Mouse (Mus musculus): Measurements from ENCODE around the gene Pop4. TPM values are rescaled to one million over a fixed set of nuclear protein-coding genes. Genes with fewer than 3 reads are reported as not detected.

The Pop4 gene
- polyA plus RNA-seq, 1 experiment from 2014 or later: 64.0 TPM

DNA sequence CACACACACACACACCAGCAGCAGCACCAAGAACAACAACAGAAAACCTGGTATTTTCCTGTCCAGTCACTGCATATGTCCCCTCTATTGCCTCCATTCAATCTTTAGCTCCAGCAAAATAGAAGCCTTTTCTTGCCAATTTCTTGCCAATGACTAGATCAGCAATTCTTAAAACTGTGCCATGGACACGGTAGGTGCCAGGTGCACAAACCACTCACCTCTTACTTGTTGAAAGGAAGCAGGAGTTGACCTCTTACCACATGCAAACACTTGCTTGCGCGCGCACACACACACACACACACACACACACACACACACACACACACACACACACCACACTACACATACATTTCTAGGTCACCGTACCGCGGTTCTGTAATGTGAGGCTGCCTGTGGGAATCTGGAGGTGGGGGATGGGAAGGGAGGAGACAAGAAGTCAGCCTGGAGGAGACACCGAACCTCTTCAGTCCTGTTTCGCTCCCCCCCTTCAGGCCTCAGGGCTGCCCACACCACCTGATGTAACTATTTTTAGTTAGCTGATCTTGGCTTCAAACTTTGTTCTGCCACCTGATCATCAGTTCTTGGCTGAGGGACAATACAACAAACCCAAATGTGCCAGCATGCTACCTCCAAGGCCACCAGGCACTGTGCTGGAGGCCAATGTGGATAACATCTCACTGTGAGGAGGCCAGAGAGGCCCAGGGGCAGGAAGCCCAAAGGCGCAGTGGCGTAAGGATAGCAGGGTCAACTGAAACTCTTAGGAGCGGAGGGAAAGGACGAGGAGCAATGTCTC lies 46.5 kb downstream of the Pop4 start:
- Histone ChIP-seq H3K27ac (ENCODE audit: low read length) (no peak overlapping the region), H3K36me3 (ENCODE audit: insufficient read depth, low read length) (peaks cover 4% of the 10 kb centered on the region), H3K4me1 (ENCODE audit: insufficient read depth, low read length) (peaks cover 8% of the 10 kb centered on the region), H3K4me2 (replicated peaks; ENCODE audit: low read depth, low read length) (no peak overlapping the region), H3K9ac (replicated peaks; ENCODE audit: low read length) (no peak overlapping the region), H3K27me3 (ENCODE audit: insufficient read depth, low read length) (no peaks in the 10 kb centered on the region), H3K4me3 (ENCODE audit: low read length) (no peak overlapping the region), H3K9me3 (ENCODE audit: low read length) (no peaks in the 10 kb centered on the region)
- no peak for ATAC-seq (ENCODE audit: low FRiP score, low TSS enrichment)
- WGBS: 84% methylated on average over 13 of the region's 13 CpGs

DNA sequence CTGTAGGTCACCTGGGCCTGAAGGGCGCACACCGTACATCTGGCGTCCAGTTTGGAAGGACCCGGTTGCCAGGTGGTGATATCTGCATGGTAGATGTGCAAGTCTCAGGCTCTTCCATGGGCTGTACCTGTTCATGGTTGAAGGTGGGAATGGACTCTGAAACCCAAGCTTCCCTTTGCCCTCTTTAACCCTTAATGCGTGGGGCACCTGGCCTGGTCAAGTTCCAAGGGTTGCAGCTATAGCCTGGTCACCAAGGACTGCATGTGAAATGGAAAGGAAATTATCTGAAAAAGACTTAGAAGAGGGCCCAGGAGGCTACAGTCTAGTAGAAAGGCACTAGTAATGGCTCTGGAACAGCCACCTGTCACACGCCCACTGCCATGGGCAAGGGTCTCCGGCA lies 50.4 kb downstream of the Pop4 start:
- Histone ChIP-seq H3K9me3 (ENCODE audit: low read length) (no peaks in the 10 kb centered on the region), H3K27me3 (ENCODE audit: insufficient read depth, low read length) (no peaks in the 10 kb centered on the region), H3K9ac (replicated peaks; ENCODE audit: low read length) (no peak overlapping the region), H3K27ac (ENCODE audit: low read length) (no peak overlapping the region), H3K4me1 (ENCODE audit: insufficient read depth, low read length) (peaks cover 8% of the 10 kb centered on the region; the same call in 1 of the 2 replicates), H3K36me3 (ENCODE audit: insufficient read depth, low read length) (peaks cover 8% of the 10 kb centered on the region), H3K4me3 (ENCODE audit: low read length) (no peak overlapping the region), H3K4me2 (replicated peaks; ENCODE audit: low read depth, low read length) (no peak overlapping the region)
- ATAC-seq (ENCODE audit: low FRiP score, low TSS enrichment): no peak
- 95% methylated on average over 7 of the region's 7 CpGs for WGBS

DNA sequence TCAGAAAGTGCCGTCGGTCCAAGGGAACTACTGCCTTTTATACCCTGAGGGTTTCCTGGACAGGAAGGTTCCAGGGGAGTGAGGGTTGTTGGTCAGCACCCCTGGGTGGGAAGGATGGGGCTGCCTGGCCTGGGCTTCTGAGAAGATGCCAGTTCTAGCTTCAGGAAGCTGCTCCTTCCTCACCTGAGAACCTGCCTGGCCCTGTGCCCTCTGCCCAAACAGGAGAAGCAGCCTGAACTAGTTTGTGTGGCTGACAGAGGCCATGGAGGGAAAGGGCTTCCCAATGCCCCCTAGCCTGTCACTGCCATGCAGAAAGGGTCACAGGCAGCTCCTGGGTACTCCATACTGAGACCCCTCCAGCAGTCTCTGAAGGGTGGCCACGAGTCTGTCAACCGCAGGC lies 51.7 kb downstream of the Pop4 start:
- Histone ChIP-seq H3K4me1 (ENCODE audit: insufficient read depth, low read length) (0 out of 2 replicates have a peak, but pooled peaks cover 5% of the 10 kb centered on the region), H3K27me3 (ENCODE audit: insufficient read depth, low read length) (no peaks in the 10 kb centered on the region), H3K36me3 (ENCODE audit: insufficient read depth, low read length) (peaks cover 8% of the 10 kb centered on the region), H3K9ac (replicated peaks; ENCODE audit: low read length) (no peak overlapping the region), H3K4me3 (ENCODE audit: low read length) (no peak overlapping the region), H3K27ac (ENCODE audit: low read length) (no peak overlapping the region), H3K9me3 (ENCODE audit: low read length) (no peaks in the 10 kb centered on the region), H3K4me2 (replicated peaks; ENCODE audit: low read depth, low read length) (no peak overlapping the region)
- ATAC-seq (ENCODE audit: low FRiP score, low TSS enrichment): no peak
- WGBS: 92% methylated on average over 4 of the region's 4 CpGs

- H3K27me3 ChIP-seq (ENCODE audit: insufficient read depth, low read length): no peaks in the 10 kb centered on the region
- WGBS: 80% methylated on average over 8 of the region's 8 CpGs
- no peak overlapping the region for H3K27ac ChIP-seq (ENCODE audit: low read length)
- H3K9me3 ChIP-seq (ENCODE audit: low read length): no peaks in the 10 kb centered on the region
- 0 out of 2 replicates have a peak, but pooled peaks cover 5% of the 10 kb centered on the region for H3K4me1 ChIP-seq (ENCODE audit: insufficient read depth, low read length)
- no peak overlapping the region for H3K4me2 ChIP-seq (replicated peaks; ENCODE audit: low read depth, low read length)
- peaks cover 8% of the 10 kb centered on the region for H3K36me3 ChIP-seq (ENCODE audit: insufficient read depth, low read length)
- H3K9ac ChIP-seq (replicated peaks; ENCODE audit: low read length): no peak overlapping the region
- ATAC-seq (ENCODE audit: low FRiP score, low TSS enrichment): no peak
- H3K4me3 ChIP-seq (ENCODE audit: low read length): no peak overlapping the region
Observed at GRCm38 (mm10) chr7:38218631-38219367, 52.4 kb downstream of the Pop4 start.

DNA sequence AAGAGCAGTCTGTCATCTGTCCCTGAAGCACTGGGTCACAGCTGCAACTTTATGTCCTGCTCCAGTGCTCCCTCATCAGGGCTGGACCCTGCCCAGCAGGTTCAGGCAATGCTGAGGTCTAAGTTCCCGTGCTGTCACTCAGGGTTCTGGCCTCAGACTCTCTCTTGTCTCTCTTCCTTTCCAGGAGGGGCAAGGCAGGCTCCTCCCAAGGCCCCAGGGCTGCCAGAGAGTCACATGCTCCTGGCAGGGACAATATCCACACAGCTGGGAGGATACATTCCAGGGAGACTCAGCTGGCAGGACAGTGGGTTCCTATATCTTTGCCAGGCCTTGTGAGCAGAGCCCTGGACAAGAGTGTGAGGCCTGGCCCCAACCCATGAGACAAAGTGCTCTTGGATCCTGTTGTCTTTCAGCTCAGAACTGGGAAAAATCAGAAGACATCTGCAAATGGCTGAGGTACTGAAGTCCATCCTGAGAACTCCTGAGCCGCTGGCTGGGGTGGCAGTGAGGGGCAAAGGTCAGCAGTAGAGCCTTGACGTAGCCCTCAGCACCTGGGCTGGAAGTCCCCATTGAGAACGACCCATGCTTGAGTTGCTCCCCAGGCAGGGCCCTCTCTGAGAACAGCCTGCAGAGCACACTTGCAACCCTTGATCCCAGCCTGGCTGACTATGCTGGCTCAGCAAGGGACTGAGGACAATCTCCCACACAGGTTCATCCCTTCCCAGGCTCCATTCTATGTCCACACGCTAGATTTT lies 53.6 kb downstream of the Pop4 start:
- Histone ChIP-seq H3K4me1 (ENCODE audit: insufficient read depth, low read length) (0 out of 2 replicates have a peak, but pooled peaks cover 5% of the 10 kb centered on the region), H3K4me3 (ENCODE audit: low read length) (no peak overlapping the region), H3K27me3 (ENCODE audit: insufficient read depth, low read length) (no peaks in the 10 kb centered on the region), H3K27ac (ENCODE audit: low read length) (peak overlapping the region; percentile 61), H3K9ac (replicated peaks; ENCODE audit: low read length) (no peak overlapping the region), H3K9me3 (ENCODE audit: low read length) (no peaks in the 10 kb centered on the region), H3K4me2 (replicated peaks; ENCODE audit: low read depth, low read length) (no peak overlapping the region), H3K36me3 (ENCODE audit: insufficient read depth, low read length) (peaks cover 8% of the 10 kb centered on the region)
- ATAC-seq (ENCODE audit: low FRiP score, low TSS enrichment): peak; percentile 88
- WGBS: 47% methylated on average over 5 of the region's 5 CpGs

DNA sequence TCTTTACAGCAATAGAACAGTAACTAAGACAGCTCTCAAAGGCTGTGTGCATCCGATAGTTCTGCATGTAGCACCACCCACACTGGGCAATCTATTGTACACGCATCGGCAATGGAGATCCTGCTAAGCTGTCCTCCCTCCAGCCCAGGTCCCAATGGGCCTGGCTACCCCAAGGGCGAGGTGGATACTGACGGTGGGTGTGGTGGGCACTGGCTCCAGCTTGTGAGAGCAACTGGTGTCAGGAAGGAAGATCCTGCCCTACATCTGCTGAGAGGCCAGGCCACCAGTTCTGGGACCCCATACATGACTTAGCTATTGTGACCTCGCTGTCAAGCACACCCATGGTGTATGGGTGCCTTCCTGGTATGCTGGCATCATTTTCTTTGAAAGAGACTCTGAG lies 55.5 kb downstream of the Pop4 start:
- Histone ChIP-seq H3K4me3 (ENCODE audit: low read length) (no peak overlapping the region), H3K9ac (replicated peaks; ENCODE audit: low read length) (no peak overlapping the region), H3K36me3 (ENCODE audit: insufficient read depth, low read length) (0 out of 2 replicates have a peak, but pooled peaks cover 5% of the 10 kb centered on the region), H3K4me2 (replicated peaks; ENCODE audit: low read depth, low read length) (no peak overlapping the region), H3K27ac (ENCODE audit: low read length) (no peak overlapping the region), H3K27me3 (ENCODE audit: insufficient read depth, low read length) (no peaks in the 10 kb centered on the region), H3K9me3 (ENCODE audit: low read length) (no peaks in the 10 kb centered on the region), H3K4me1 (ENCODE audit: insufficient read depth, low read length) (0 out of 2 replicates have a peak, but pooled peaks cover 5% of the 10 kb centered on the region)
- no peak for ATAC-seq (ENCODE audit: low FRiP score, low TSS enrichment)
- WGBS: 86% methylated on average over 6 of the region's 6 CpGs

GRCm38 (mm10) chr7:38215281-38215680 lies 55.9 kb downstream of the Pop4 start:
- WGBS: 65% methylated on average over 7 of the region's 7 CpGs
- no peaks in the 10 kb centered on the region for H3K27me3 ChIP-seq (ENCODE audit: insufficient read depth, low read length)
- H3K4me1 ChIP-seq (ENCODE audit: insufficient read depth, low read length): 0 out of 2 replicates have a peak, but pooled peaks cover 5% of the 10 kb centered on the region
- ATAC-seq (ENCODE audit: low FRiP score, low TSS enrichment): no peak
- H3K4me2 ChIP-seq (replicated peaks; ENCODE audit: low read depth, low read length): no peak overlapping the region
- H3K9ac ChIP-seq (replicated peaks; ENCODE audit: low read length): no peak overlapping the region
- H3K9me3 ChIP-seq (ENCODE audit: low read length): no peaks in the 10 kb centered on the region
- H3K36me3 ChIP-seq (ENCODE audit: insufficient read depth, low read length): 0 out of 2 replicates have a peak, but pooled peaks cover 5% of the 10 kb centered on the region
- no peak overlapping the region for H3K4me3 ChIP-seq (ENCODE audit: low read length)
- H3K27ac ChIP-seq (ENCODE audit: low read length): no peak overlapping the region

GRCm38 (mm10) chr7:38214473-38215214 lies 56.6 kb downstream of the Pop4 start:
- Histone ChIP-seq H3K36me3 (ENCODE audit: insufficient read depth, low read length) (0 out of 2 replicates have a peak, but pooled peaks cover 2% of the 10 kb centered on the region), H3K27ac (ENCODE audit: low read length) (no peak overlapping the region), H3K9ac (replicated peaks; ENCODE audit: low read length) (no peak overlapping the region), H3K4me1 (ENCODE audit: insufficient read depth, low read length) (0 out of 2 replicates have a peak, but pooled peaks cover 5% of the 10 kb centered on the region), H3K9me3 (ENCODE audit: low read length) (no peaks in the 10 kb centered on the region), H3K4me3 (ENCODE audit: low read length) (no peak overlapping the region), H3K27me3 (ENCODE audit: insufficient read depth, low read length) (no peaks in the 10 kb centered on the region), H3K4me2 (replicated peaks; ENCODE audit: low read depth, low read length) (no peak overlapping the region)
- no peak for ATAC-seq (ENCODE audit: low FRiP score, low TSS enrichment)
- 60% methylated on average over 5 of the region's 5 CpGs for WGBS

DNA sequence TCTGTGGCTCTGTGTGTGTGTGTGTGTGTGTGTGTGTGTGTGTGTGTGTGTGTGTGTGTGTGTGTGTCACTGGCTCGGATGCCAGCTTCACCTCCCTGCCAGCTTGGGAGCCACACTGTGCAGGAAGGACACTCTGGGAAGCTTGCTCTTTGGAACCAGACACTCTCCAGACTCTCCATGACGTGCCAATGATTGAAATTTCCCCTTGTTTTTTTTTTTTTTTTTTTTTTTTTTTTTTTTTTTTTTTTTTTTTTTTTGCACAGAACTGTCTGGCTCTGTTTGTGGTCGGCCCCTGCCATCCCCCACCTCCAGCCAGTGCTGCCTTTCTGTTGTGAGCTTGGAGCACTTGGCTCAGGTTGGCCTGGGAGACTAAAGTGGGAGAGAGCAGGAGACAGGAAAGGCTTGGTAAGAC lies 58.6 kb downstream of the Pop4 start:
- H3K36me3 ChIP-seq (ENCODE audit: insufficient read depth, low read length): no peaks in the 10 kb centered on the region
- H3K9ac ChIP-seq (replicated peaks; ENCODE audit: low read length): no peak overlapping the region
- no peak overlapping the region for H3K27ac ChIP-seq (ENCODE audit: low read length)
- no peaks in the 10 kb centered on the region for H3K9me3 ChIP-seq (ENCODE audit: low read length)
- 18% methylated on average over 3 of the region's 3 CpGs for WGBS
- 0 out of 2 replicates have a peak, but pooled peaks cover 3% of the 10 kb centered on the region for H3K4me1 ChIP-seq (ENCODE audit: insufficient read depth, low read length)
- H3K4me2 ChIP-seq (replicated peaks; ENCODE audit: low read depth, low read length): no peak overlapping the region
- no peaks in the 10 kb centered on the region for H3K27me3 ChIP-seq (ENCODE audit: insufficient read depth, low read length)
- no peak for ATAC-seq (ENCODE audit: low FRiP score, low TSS enrichment)
- H3K4me3 ChIP-seq (ENCODE audit: low read length): no peak overlapping the region
